Mouse (Mus musculus) hindbrain, embryonic 10.5 days (tissue): ENCODE data around the gene Polr2b. TPM values are rescaled to one million over a fixed set of nuclear protein-coding genes. Genes with fewer than 3 reads are reported as not detected.

Experiments used
- DNase-seq: peaks from one replicate; pipeline ENCODE4 v3.0.0-alpha.2; 2017; ENCODE audit warnings: low spot score
- H3K27ac ChIP-seq: fragments of 300-500 bp; sonication (generic); 2 replicates; pipeline ENCODE4 v1.5.1; 2016; ENCODE audit warnings: mild to moderate bottlenecking, moderate library complexity
- H3K27me3 ChIP-seq: fragments of 300-500 bp; sonication (generic); 2 replicates; pipeline ENCODE4 v1.6.1; 2016; ENCODE audit warnings: mild to moderate bottlenecking; ENCODE audit not compliant: poor library complexity, insufficient read depth, severe bottlenecking
- H3K36me3 ChIP-seq: fragments of 300-500 bp; sonication (generic); 2 replicates; pipeline ENCODE4 v1.6.1; 2016; ENCODE audit warnings: mild to moderate bottlenecking, moderate library complexity
- H3K4me1 ChIP-seq: fragments of 300-500 bp; sonication (generic); replicated peaks from 2 replicates; pipeline ENCODE4 v1.6.1; 2016; ENCODE audit warnings: mild to moderate bottlenecking
- H3K4me3 ChIP-seq: fragments of 300-500 bp; sonication (generic); 2 replicates; pipeline ENCODE4 v1.5.1; 2016; ENCODE audit warnings: mild to moderate bottlenecking, moderate library complexity
- H3K9me3 ChIP-seq: fragments of 300-500 bp; sonication (generic); 2 replicates; pipeline ENCODE4 v1.6.1; 2016; ENCODE audit warnings: mild to moderate bottlenecking, moderate library complexity
- WGBS: fragments of 180-500 bp; shearing (Covaris S2); methylation state at CpG from one replicate; pipeline ENCODE4 v1.1.7; 2016; 5-methylcytosine and 5-hydroxymethylcytosine counted together
- polyA plus RNA-seq: library from polyadenylated mRNA; unstranded; fragments of >200 nt; fragmentation: Nextera tagmentation; extraction: Ambion mirVana; gene quantifications from 2 replicates; pipeline ENCODE4 v1.2.1, GENCODE M21; 2016

Polr2b gene
- polyA plus RNA-seq, 1 experiment from 2014 or later, result 71.6 TPM

GRCm38 (mm10) chr5:77374945-77375344 is 65.0 kb downstream of the Polr2b start:
- no peak overlapping the region for H3K4me3 ChIP-seq
- no peaks in the 10 kb centered on the region for H3K36me3 ChIP-seq
- no peak for DNase-seq
- peaks cover 9% of the 10 kb centered on the region for H3K4me1 ChIP-seq
- WGBS, result 81% methylated on average over 3 of the region's 3 CpGs
- H3K27ac ChIP-seq, result no peak overlapping the region
- H3K27me3 ChIP-seq, result no peaks in the 10 kb centered on the region
- no peaks in the 10 kb centered on the region for H3K9me3 ChIP-seq

GRCm38 (mm10) chr5:77375546-77375945 is 65.6 kb downstream of the Polr2b start:
- DNase-seq, result no peak
- Histone ChIP-seq H3K4me1 (peaks cover 9% of the 10 kb centered on the region), H3K9me3 (no peaks in the 10 kb centered on the region), H3K36me3 (no peaks in the 10 kb centered on the region), H3K27me3 (no peaks in the 10 kb centered on the region), H3K4me3 (no peak overlapping the region), H3K27ac (no peak overlapping the region)
- WGBS, result 70% methylated on average over 4 of the region's 4 CpGs

GRCm38 (mm10) chr5:77378027-77378426 is 68.1 kb downstream of the Polr2b start:
- H3K36me3 ChIP-seq, result no peaks in the 10 kb centered on the region
- H3K9me3 ChIP-seq, result no peaks in the 10 kb centered on the region
- H3K27ac ChIP-seq, result no peak overlapping the region
- H3K4me3 ChIP-seq, result no peak overlapping the region
- 89% methylated on average over 3 of the region's 3 CpGs for WGBS
- DNase-seq, result no peak
- H3K27me3 ChIP-seq, result no peaks in the 10 kb centered on the region
- no peaks in the 10 kb centered on the region for H3K4me1 ChIP-seq

- no peak overlapping the region for H3K4me3 ChIP-seq
- DNase-seq, result no peak
- H3K36me3 ChIP-seq, result no peaks in the 10 kb centered on the region
- no peaks in the 10 kb centered on the region for H3K9me3 ChIP-seq
- whole genome bisulfite sequencing, result 78% methylated on average over 14 of the region's 14 CpGs
- no peak overlapping the region for H3K27ac ChIP-seq
- no peaks in the 10 kb centered on the region for H3K27me3 ChIP-seq
- no peaks in the 10 kb centered on the region for H3K4me1 ChIP-seq
These were observed 69.6 kb downstream of the Polr2b start for GRCm38 (mm10) chr5:77379434-77380135.

GRCm38 (mm10) chr5:77380321-77380901 is 70.5 kb downstream of the Polr2b start:
- WGBS, result 83% methylated on average over 17 of the region's 17 CpGs
- H3K4me3 ChIP-seq, result no peak overlapping the region
- H3K9me3 ChIP-seq, result no peaks in the 10 kb centered on the region
- H3K27ac ChIP-seq, result no peak overlapping the region
- no peak for DNase-seq
- no peaks in the 10 kb centered on the region for H3K4me1 ChIP-seq
- H3K36me3 ChIP-seq, result no peaks in the 10 kb centered on the region
- no peaks in the 10 kb centered on the region for H3K27me3 ChIP-seq

- H3K9me3 ChIP-seq, result no peaks in the 10 kb centered on the region
- H3K4me3 ChIP-seq, result no peak overlapping the region
- H3K27ac ChIP-seq, result no peak overlapping the region
- H3K36me3 ChIP-seq, result no peaks in the 10 kb centered on the region
- H3K4me1 ChIP-seq, result no peaks in the 10 kb centered on the region
- DNase-seq, result no peak
- WGBS, result 91% methylated on average over 7 of the region's 7 CpGs
- H3K27me3 ChIP-seq, result no peaks in the 10 kb centered on the region
These were observed 71.3 kb downstream of the Polr2b start for GRCm38 (mm10) chr5:77381283-77381682.

GRCm38 (mm10) chr5:77381686-77382085 is 71.7 kb downstream of the Polr2b start:
- no peaks in the 10 kb centered on the region for H3K36me3 ChIP-seq
- H3K27me3 ChIP-seq, result no peaks in the 10 kb centered on the region
- H3K4me3 ChIP-seq, result no peak overlapping the region
- no peaks in the 10 kb centered on the region for H3K9me3 ChIP-seq
- H3K27ac ChIP-seq, result no peak overlapping the region
- DNase-seq, result no peak
- 87% methylated on average over 5 of the region's 5 CpGs for WGBS
- no peaks in the 10 kb centered on the region for H3K4me1 ChIP-seq

- Histone ChIP-seq H3K27ac (no peak overlapping the region), H3K4me3 (no peak overlapping the region), H3K27me3 (no peaks in the 10 kb centered on the region), H3K4me1 (no peaks in the 10 kb centered on the region), H3K36me3 (no peaks in the 10 kb centered on the region), H3K9me3 (no peaks in the 10 kb centered on the region)
- no peak for DNase-seq
- 92% methylated on average over 5 of the region's 5 CpGs for WGBS
These were observed 74.0 kb downstream of the Polr2b start for GRCm38 (mm10) chr5:77383799-77384554.

- 79% methylated on average over 9 of the region's 9 CpGs for WGBS
- Histone ChIP-seq H3K4me3 (no peak overlapping the region), H3K27me3 (no peaks in the 10 kb centered on the region), H3K9me3 (no peaks in the 10 kb centered on the region), H3K4me1 (no peaks in the 10 kb centered on the region), H3K27ac (no peak overlapping the region), H3K36me3 (no peaks in the 10 kb centered on the region)
- DNase-seq, result no peak
These were observed 74.8 kb downstream of the Polr2b start for GRCm38 (mm10) chr5:77384724-77385123.

- H3K27me3 ChIP-seq, result no peaks in the 10 kb centered on the region
- DNase-seq, result no peak
- no peak overlapping the region for H3K27ac ChIP-seq
- H3K4me1 ChIP-seq, result no peaks in the 10 kb centered on the region
- no peaks in the 10 kb centered on the region for H3K9me3 ChIP-seq
- 90% methylated on average over 5 of the region's 5 CpGs for WGBS
- H3K36me3 ChIP-seq, result no peaks in the 10 kb centered on the region
- no peak overlapping the region for H3K4me3 ChIP-seq
These were observed 75.3 kb downstream of the Polr2b start for GRCm38 (mm10) chr5:77385221-77385620.

- DNase-seq, result no peak
- Histone ChIP-seq H3K4me3 (no peak overlapping the region), H3K27ac (no peak overlapping the region), H3K27me3 (no peaks in the 10 kb centered on the region), H3K4me1 (no peaks in the 10 kb centered on the region), H3K36me3 (no peaks in the 10 kb centered on the region), H3K9me3 (no peaks in the 10 kb centered on the region)
- 88% methylated on average over 6 of the region's 6 CpGs for WGBS
These were observed 76.1 kb downstream of the Polr2b start for GRCm38 (mm10) chr5:77385900-77386595.

- H3K36me3 ChIP-seq, result no peaks in the 10 kb centered on the region
- WGBS, result 78% methylated on average over 10 of the region's 10 CpGs
These were observed 76.9 kb downstream of the Polr2b start for GRCm38 (mm10) chr5:77386596-77387413.

More at GRCm38 (mm10) chr5:77386596-77387413, 76.9 kb downstream of the Polr2b start:
- no peak for DNase-seq
- H3K4me1 ChIP-seq, result no peaks in the 10 kb centered on the region
- H3K27me3 ChIP-seq, result no peaks in the 10 kb centered on the region
- no peak overlapping the region for H3K4me3 ChIP-seq
- H3K27ac ChIP-seq, result no peak overlapping the region
- no peaks in the 10 kb centered on the region for H3K9me3 ChIP-seq
